Mouse (Mus musculus) frontal cortex, postnatal 10 days (tissue): ENCODE results near the gene Ano2.

Source experiments
- DNase-seq, 2 experiments: peaks; one replicate each; pipeline ENCODE4 v3.0.0; 2022; ENCODE audit warnings: low spot score in 2 of 2, mixed read lengths in 1 of 2

Gene Ano2

DNA sequence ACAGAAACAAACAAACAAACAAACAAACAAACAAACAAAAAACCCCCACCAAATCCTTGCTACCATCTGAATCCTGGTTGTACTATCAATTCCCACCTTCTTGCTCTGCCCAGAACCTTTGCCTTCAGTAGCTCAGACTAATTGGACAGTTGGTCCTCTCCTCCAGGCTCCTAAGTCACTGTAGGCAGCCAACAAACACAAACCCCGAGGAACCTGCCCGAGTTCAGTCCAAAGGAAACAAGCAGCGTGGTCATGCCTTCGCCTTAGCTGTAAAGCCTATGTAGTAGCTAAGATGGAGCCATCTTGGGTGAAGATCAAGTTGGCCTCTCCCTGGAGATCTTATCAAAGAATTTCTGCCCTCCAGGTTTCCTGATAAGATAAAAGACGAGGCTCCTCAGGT, 362.9 kb downstream of the Ano2 start:
- DNase-seq, result no peak

DNA sequence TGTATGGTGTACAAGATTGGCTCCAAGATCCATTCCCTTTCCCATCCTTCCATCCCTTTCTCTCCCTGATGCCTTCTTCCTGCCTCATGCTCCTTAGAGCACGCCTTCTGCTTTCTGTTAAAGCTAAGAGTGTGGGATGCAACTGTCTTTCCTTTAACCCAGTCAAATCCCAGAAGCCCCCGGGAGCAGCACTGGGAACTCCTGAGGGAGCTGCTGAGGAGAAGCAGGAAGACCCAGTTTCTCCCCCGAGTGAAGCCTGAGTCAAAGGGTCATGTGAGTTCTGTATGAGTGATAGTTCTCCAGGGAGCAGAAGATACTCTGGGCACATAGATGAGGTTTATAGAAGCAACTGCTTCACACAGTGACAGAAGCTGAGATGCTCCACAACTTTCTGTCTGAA, 367.5 kb downstream of the Ano2 start:
- DNase-seq, result no peak

DNA sequence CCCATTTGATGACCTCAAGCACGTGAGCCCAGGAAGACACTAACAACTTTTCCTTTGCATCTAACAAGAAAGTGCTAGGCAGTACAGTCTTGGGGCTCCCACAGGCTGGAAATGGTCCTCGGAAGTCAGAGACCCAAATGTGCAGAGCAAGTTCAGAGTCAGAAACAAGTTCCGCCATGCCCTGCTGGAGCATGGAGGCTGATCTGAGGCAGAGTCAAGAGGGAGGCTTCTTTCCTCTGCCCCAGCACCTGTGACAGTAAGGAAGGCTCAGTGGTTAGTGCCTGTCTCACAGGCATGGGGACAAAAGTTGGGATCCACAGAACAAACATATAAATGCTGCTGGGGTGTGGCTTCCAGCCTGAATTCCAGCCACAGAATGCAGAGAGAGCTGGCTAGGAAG, 390.3 kb downstream of the Ano2 start:
- no peak for DNase-seq

DNA sequence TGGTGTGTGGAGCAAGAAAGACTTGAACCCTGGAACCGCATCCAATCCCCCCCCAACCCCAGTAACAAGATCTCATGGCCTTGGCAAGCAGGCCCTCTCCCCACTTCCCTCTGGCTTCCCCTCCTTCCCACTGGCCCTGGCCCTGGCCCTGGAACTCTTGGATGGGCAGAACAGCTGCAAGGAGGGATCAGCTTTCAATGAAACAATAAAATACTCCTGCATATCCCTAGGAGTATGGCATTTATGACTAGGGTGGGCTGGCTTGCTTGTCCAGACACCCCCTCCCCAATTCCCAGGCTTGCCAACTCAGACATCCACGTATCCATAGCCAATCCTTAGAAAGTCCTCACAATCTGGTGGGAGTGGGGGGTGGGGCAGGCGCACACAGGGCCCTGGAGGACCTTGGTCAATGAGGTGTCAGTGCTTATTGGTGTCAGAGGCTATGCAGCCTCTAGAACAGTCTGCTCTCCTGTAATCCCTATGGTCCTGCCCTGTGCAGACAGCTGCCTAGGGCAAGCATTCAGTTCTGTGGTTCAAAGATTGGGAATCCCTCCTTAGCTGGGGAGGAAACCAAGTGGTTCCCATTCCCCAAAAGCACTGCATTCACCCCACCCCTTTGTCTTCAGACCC, 396.2 kb downstream of the Ano2 start:
- no peak for DNase-seq

DNA sequence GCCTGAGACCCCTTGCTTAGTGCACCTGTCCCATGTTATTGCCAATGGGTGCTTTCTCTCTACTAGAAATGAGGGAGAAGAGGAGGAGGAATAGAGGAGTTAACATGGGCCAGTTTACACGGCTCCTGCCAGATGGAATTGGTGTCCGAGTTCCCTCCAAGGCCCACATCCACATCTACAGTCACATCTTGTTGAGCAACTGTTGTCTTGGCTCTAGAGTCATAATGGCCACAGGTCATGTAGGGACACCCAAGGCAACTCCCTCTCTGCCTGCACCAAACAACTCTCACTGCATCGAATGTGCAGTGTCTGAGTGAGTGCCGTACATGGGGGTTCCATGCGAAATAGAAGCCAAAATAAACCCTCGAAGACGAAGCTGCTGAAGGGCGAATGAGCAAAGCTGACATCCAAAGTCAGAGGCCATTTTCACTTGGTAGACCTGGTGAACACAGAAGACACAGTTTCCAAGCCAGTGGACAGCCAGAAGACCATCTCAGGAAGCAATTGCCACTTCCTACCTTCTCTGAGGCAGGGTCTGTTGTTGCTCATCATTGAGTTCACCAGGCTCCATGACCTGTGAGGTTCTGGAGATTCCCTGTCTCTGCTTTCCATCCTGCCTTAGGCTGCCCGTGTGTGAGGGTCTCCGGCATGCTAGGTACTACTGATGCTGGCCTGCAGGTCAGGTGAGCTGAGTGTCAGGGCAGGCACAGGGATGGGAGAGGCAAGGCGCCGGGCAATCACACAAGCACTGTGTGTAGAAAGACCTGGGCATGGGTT, 398.5 kb downstream of the Ano2 start:
- no peak for DNase-seq
